Mouse (Mus musculus) kidney, adult 8-10 months (tissue): ENCODE data around the gene Kxd1.

Experiments used
- DNase-seq, 2 experiments: peaks; one replicate each; pipeline ENCODE4 v3.0.0; 2022

Kxd1 gene

DNA sequence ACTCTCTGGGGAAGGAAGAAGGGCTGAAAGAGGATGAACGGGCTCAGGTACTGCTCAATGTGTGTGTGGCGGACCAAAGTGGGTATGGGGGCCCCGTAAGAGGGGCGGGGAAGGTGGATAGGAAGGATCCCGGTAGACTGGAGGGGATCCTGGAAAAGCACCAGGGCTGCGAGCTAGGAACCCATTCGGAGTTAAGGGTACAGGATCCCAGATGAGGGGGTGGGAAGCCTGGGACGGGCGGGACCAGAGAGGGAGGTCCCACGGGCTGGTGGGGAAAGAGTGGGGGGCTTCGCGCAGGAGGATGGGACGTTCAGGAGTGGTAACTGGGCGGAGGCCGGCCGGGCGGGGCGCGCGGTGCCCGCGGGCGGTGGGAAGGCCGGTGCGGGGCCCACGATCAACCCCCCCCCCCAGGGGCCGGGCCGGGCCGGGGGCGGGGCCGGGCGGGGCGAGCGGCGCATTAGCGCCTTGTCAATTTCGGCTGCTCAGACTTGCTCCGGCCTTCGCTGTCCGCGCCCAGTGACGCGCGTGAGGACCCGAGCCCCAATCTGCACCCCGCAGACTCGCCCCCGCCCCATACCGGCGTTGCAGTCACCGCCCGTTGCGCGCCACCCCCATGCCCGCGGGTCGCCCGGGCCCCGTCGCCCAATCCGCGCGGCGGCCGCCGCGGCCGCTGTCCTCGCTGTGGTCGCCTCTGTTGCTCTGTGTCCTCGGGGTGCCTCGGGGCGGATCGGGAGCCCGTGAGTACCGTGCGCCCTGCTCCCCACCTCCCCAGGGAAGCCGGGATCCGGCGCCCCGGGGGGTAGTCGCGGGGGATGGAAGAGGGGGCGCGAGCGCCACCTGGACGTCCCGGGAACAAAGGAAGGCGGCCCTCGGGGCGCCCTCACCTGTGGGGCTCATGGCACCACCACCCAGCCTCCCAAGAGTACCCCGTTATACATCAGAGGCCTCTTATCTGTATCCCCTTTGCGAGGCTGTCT is 34.8 kb downstream of the Kxd1 start, which contains the start of gene Crlf1:
Gene Crlf1 (plus strand): TSS at position 495 of the 977 bp plus-strand sequence.
- DNase-seq = no peak

DNA sequence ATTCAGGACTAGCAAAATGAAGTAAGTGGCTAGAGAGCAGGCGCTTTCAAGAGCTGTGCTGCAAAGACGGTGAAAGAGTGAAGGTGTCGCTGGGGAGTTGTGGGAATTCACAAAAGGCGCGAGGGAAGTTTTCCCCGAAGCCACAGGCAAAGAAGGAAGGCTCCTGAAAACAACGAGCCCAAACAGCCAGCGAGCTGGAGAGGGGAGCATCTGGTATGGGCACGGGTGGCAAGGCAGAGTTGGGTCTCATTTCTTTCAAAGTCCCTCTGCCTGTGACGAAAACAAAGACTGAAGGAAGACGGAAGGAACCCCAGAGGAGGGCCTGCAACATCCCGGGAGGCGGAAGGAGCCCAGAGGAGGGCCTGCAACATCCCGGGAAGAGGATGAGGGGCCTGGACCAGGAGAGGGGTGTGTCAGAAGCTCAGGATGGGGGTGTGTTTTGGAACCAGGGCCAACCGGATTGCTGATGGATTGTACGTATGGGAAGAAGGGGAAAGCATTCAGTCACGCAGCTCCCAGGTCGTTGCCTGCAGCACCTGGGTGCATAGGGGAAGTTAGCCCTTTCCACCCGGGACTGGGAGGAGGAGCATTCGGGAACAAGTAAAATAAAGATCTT is 36.8 kb downstream of the Kxd1 start:
- DNase-seq = no peak

DNA sequence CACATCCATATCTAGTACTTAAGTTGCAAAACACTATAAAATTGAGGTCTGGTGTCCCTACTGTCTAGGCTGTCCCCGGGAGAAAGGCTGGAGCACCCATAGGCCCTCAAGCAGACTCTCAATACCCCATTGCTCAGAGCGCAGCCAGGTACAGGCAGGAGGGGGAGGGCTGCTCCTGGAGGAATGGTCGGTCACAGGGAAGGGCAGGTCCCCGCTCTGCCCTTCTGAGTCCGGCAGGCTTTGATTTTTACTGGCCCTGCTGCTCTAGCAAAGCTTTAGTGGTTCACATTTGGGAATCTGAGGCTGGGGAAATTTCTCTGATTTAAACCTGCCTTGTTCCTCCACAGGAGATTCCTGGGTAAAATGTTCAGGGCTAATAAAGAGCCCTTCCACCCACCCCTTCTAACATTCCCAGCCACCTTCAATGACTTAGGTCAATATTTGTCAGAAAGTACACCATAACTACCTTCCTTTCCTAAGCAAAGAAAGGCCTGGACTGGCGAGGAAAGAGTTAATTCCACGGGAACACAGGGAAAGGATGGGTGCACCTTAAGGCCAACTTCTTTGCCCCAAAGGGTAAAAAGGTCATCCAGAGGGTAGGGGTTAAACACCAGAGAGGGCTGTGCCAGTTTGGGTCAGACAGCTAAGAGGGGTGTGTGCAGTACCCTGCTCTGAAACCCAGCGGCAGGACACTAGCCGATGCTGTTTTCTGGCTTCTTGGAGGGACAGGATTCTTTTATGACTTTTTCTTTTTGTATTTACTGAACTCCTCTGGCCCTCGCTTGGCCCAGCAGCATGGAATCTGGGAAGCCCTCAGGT is 37.5 kb downstream of the Kxd1 start:
- no peak for DNase-seq

DNA sequence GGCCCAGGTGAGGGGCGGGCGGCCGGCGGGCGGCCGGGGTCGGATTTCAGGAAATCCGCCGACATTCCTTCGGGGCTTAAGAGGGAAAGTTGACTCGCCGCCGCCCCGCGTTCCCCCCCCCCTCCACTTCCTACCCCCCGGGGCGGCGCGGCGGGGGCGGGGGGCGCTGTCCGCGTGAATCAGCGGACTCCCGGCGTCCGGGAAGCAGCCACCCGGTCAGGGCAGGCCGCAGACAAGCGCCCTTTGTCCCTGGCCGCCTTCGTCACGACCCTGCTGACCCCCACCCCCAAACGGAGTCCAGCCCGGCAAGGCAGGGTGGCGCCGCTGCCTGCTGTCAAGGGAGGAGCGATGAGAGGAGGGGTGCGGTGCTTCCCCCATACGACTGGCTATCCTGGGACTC is 38.2 kb downstream of the Kxd1 start:
- no peak for DNase-seq

DNA sequence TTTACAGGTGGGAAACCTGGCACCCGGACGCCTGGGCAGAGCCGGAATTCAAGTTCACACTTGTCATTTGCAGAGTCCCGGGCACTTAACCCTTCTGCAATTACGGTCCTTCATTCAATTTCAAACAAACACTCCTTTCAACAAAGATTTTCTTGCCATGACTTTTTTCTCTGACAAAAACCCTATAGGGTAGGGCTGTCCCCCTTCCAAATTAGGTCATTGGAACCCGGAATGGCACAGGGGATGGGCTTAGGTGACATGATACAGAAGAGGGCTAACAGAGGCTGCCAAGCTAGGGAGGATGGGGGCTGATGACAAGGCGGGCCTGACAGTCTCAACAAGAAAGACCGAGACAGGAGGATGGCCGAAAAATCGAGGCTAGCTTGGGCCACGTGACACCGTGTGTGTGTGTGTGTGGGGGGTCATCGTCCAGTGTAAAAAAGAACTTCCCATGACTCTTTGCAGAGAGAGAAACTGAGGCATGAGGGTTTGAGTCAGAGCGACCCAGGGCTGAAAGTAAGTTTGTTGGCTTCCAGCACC is 38.8 kb downstream of the Kxd1 start:
- DNase-seq = no peak

DNA sequence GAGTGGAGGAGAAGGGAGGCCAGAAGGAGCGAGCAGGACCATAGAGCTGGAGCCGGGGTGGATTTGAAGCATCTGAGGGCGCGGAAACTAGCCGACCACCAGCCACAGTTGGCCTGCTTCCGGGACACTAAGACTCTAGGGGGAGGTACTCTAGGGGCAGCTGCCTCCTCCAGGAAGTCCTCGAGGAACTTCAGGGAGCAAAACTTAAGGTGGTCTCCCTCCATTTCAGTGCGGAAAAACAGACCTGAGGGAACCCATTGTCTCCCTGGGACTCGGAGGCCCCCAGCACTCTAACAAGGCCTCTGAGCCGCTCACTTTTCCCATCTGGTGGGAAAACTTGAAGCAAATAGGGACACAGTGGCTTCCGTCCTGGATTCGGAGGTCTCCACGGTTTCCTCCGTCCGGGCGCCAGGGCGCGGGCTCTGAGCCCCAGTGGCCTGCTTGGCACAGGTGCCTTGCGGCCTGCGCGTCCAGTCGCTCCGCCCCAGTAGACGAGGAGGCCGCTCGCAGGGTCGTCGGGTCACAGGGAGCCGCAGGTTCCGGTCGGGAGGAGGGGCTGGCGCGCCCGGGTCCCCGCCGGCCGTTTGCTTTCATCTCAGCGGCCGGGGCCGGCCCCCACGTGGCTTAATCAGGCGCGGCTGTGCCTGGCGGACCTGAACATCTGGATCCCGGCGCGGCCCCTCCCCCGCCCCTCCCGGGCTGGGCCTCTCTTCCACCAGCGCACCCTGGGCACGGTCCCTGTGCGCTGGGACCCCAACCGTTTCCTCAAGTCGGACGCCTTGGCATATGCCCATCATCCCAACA is 39.6 kb downstream of the Kxd1 start:
- DNase-seq = no peak

DNA sequence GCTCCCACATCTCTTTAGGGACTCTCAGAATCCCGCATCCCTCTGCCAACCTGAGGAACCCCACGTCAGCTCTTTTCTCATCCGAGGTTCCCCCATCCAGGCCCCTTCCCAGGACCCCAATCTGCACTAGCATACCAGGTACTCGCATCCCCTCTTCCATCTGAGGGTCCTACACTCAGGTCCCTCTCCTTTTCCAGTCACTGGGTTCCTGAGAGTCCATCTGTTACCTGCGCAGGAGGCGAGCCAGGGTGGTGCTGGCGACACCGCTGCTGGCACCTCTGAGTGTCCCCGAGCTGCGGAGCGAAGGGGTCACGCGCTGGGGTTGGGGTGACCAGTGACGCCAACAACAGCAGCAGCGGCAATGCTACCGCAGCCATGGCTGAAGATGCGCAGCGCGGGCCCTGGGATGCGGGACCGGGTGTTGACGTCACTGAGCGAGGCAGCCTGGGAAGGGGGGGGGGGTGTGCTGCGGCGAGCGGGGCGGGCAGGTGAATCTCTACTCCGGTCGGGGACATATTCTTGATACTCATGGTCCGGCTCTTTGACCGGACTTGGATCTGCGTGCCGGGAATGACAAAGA is 40.7 kb downstream of the Kxd1 start, which contains the start of gene Tmem59l:
Gene Tmem59l (minus strand): TSS at position 418 of the 580 bp plus-strand sequence.
- DNase-seq = no peak

DNA sequence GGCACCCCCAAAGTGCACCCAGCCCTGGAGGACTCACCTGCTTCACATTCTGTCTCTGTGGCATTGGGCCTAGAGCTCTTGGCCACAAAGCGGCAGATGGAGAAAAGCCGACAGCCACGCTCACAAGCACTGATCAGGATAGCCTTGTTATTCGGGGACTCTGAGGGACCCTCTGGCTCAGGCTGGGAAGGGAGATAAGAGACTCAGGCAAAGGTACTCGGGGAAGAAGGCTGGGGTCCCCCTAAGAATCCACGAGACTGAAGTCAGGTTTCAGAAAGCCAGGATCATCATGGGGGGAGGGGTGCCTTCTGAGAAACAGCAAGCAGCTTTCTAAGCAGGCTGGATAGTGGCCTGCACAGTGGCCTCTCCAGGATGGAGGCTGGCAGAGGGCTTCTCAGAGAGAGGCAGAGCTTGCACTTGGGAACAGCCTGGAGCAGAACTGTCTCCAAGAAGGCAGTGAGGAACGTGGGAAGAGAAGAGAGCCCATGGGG is 41.5 kb downstream of the Kxd1 start:
- DNase-seq = no peak

DNA sequence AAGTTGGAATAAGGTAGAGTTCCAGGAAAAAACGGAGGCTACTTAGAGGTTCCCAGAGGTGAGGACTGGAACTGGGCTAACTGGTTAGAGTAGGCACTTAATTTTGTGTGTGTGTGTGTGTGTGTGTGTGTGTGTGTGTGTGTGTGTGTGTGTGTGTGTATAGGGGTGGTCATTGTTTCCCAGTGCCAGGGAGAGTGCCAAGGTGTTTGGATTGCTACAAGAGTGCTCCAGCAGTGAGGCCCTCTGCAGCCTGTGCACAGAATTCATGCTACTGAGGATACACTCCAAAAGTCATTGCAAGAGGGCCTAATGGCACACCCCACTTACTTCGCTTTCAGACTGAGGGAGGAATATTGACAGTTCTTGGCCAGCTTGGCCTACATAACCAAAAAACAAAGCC is 44.8 kb downstream of the Kxd1 start:
- no peak for DNase-seq

DNA sequence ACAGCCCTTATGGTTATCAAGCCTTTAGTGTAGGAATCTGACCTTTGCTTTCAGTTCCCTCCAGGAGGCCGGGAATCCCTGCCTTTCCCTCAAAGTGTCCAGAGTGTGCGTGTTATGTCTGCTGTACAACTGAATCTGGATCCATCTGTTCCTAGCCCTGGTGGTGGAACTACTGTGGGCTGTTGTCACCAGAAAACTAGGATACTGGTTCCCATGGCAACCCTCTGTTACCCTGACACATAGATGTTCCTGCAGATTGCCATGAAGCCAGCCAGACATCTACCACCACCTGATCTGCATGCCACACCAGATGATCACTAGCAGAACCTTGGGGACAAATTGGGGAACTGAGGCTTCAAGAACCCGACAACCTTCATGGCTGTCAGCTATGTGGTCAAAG is 45.8 kb downstream of the Kxd1 start:
- DNase-seq = no peak

DNA sequence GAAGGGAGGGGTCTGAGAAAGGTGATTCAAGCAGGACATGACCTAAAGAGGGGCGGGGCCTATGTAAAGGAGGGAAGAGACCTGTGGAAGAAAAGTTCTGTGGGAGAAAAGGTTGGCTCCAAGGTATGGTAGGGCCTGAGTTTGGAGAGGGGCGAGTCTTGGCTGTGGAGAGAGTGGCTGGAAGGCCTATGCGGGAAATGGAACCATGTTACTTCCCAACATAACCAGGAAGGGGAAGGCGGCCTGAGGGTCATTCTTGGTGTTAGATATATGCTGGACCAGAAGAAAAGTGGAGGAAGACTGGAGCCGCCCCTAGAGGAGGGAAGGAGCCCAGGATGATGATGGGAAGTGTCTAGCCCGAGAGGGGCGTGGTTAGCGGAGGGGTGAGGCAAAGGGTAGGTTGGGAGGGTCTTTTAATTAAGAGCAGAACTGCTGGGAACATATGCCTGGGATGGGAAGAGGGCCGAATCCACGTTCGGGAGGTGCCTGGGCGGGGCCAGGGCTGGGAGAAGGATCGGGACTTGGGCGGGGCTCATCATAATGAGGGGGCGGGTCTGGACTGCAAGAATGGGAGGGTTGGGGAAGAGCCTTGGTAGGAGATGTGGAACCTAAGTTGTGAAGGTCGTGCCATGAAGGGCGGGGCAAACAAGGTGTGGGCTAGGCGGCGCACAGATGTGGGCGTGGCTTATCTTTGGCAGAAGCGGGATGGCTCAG is 50.3 kb downstream of the Kxd1 start:
- DNase-seq = peak in 1 of 2 experiments; percentile 44

DNA sequence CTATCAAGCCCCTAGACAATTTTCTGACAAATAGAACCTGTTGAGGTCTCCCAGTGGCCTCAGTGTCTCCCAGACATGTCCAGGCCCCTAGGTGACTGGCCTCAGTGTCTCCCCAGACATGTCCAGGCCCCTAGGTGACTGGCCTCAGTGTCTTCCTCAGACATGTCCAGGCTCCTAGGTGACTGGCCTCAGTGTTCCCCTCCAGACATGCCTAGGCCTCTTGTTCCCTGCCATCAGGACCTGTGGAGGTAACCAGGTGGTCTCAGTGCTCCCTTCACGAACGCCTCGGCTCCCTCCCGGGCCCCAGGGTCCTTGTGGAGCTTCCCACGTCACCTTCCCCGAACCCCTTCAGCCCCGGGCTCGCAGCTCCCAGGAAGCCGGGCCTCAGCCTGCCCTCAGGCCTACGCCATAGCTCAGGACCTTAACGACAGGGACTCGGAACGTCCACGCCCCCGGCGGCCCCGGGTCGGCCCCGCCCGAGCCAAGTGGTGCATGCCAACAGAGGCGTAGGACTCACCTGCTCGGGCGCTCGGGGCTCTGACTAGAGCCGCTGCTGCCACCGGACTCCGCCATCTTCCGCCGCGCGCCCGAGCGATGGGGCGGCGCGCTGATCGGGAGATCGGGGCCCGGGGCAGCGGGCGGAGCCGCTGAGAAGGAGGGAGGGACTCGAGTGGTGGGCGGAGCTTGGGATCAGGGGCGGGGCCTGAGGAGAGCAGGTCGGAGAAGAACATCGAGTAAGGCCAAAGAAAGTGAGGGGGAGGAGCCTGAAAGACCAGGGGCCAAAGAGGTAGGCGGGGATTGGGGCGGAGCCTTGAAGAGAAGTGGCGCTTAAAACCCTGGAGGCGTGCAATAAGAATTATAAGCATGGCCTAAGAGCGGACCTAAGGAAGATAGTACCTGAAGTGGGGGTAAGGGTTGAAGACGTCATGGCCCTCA is 51.2 kb downstream of the Kxd1 start, which contains the start of gene Klhl26:
Gene Klhl26 (minus strand): TSS at position 636 of the 936 bp plus-strand sequence.
- peak; percentile 97 to 98 for DNase-seq

DNA sequence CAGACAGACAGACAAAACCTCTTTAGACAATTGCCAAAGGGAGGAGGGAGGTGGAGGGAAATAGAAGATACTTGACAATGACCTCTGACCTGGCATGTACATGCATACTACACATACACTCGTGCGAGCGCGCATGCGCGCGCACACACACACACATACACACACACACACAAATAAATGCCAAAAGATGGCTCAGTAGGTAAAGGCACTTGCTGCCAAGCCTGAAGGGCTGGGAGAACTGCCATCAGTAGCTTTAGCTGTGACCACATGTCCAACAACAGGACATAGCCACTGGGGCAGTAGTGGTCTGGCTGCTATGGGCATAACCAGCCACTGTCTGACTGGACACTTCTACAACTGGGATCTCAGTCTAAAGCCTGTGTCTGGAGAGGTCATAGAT is 55.9 kb downstream of the Kxd1 start:
- no peak for DNase-seq

DNA sequence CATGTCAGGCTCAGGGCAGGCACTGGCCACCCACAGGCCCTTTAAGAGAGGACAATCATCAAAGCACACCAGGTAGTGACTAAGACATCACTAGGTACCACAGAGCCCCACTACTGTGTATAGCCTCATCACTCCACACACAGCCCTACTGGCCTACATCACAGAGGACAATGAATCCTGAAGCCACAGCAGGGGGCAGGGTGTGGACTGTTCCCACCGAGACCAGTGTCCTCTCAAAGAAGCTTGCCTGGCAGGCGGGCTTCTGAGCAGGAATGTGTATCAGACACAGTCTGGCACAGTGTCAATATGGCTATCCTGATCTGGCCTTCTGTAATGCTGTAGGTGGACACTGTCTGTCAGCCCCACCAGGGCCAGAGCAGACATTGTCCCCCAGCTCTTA is 57.8 kb downstream of the Kxd1 start:
- no peak for DNase-seq

DNA sequence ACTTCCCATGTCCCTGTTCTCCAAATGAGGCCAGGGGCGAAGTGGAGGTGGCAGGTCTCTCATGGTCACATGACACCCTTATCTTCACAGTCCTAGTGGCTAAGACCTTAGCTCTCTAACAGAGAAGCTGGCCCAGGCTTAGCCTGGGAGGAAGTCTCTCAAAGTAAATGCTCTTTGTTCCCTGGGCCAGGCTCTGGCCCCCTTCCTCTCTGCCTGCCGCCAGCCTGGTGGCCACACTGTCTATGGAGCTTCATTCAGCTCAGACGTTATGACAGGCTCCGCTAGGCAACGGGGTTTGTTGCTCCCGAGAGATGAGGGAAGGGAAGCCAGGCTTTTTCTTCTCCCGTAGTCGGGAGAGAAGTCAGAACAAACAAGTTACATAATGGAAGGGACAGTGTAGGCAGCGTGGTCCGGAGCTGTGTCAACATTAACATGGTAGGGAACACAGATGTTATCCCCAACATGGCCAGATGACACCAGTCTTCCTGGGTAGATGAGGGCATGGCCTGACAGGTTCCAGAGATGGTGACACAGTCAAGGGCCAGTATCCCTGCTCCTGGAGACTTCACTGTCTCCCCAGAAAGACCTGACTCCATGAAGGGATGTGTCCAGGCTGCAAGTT is 58.4 kb downstream of the Kxd1 start:
- DNase-seq = no peak

DNA sequence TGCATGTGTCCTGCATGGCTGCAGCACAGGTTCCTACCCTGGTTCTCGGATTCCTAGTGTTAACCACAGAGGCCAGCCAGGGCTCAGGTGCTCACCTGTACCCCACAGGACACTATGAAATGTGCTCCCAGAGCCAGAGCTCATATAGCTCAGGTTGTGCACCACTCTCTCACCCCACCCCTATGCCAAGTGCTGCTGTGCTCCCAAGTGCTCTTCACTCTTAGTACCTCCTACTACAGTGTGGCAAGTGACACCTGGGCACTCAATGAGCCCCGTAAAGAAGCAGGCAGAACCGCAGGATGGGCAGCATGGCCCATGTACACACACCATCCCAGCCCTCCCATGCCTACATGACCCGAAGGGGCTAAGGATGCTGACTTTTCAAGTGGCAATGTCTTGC is 59.0 kb downstream of the Kxd1 start:
- DNase-seq = no peak

DNA sequence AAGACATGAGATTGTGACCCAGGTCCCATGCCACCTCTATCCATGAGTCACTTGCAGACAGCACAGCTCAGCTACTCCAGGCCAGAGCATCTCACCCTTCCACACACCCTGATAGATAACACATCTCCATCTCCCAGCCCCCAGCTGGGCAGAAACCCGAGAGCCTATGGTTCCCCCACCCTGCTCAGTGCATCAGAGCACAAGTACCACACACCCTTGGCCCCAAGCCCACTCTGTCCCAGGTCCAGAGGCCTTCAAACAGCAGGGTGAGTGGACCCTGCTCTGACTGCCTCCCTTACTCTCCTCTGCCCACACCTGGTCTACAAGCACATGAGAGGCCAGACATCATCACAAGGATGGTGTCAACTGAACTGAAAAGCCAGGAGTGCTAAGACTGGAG is 59.8 kb downstream of the Kxd1 start:
- DNase-seq = no peak

DNA sequence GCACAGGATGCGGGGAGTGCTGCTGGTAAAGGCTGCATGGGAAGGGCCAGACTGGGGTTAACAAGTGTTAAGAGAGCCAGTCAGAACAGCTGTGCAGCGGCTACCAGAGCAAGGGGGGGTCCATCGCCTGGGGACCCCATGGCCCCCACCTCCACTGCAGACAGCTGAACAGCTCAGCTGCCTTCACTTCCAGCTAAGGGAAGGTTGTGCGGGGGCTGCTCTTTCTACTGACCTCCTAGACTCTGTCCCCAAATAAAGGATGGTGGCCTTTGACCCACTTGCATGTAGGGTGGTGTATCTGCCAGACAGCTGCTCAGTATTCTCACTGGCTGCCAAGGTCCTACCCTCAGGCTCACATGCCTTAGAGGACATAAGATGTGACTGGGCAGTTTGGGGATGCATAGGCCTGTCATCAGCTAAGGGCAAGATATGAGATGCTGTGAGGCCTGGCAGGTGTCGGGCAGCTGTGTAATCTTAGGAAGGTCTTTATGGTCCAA is 60.5 kb downstream of the Kxd1 start:
- no peak for DNase-seq

DNA sequence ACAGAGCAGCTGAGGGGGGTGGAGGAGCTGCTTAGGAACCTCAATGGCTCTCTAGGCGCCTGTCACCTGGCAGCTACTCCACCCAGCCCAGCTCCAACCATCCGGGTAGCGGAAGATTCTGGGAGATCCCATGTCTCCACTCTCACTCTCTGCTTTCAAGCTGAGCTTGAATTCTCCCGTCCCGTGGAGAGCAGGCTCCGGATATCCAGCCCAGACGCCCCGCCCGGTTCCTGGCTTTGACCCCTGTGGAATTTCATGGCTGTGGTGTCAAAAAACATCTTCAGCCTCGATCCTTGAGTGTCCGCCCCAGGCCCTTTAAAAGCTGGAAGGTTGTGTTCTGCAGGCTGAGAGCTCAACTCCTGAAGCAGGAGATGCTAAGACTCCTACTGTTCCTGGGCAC is 61.0 kb downstream of the Kxd1 start:
- peak in 1 of 2 experiments; percentile 21 for DNase-seq
